Mouse (Mus musculus): ENCODE measurements around the gene Prkcz.
A peak's percentile ranks its signal among the peaks of the same experiment; 100 is the strongest.

The Prkcz gene

GRCm38 (mm10) chr4:155245770-155246492, 115.2 kb downstream of the Prkcz start:
- no peak for DNase-seq (ENCODE audit: low spot score)

- DNase-seq (ENCODE audit: low spot score), result no peak
Measured at GRCm38 (mm10) chr4:155243233-155243632, 117.9 kb downstream of the Prkcz start.

GRCm38 (mm10) chr4:155242292-155242691, 118.9 kb downstream of the Prkcz start:
- DNase-seq (ENCODE audit: low spot score), result no peak

- no peak for DNase-seq (ENCODE audit: low spot score)
Measured at GRCm38 (mm10) chr4:155241789-155242188, 119.4 kb downstream of the Prkcz start.

GRCm38 (mm10) chr4:155239494-155239893, 121.7 kb downstream of the Prkcz start:
- no peak for DNase-seq (ENCODE audit: low spot score)

GRCm38 (mm10) chr4:155238276-155238675, 122.9 kb downstream of the Prkcz start:
- no peak for DNase-seq (ENCODE audit: low spot score)

DNA sequence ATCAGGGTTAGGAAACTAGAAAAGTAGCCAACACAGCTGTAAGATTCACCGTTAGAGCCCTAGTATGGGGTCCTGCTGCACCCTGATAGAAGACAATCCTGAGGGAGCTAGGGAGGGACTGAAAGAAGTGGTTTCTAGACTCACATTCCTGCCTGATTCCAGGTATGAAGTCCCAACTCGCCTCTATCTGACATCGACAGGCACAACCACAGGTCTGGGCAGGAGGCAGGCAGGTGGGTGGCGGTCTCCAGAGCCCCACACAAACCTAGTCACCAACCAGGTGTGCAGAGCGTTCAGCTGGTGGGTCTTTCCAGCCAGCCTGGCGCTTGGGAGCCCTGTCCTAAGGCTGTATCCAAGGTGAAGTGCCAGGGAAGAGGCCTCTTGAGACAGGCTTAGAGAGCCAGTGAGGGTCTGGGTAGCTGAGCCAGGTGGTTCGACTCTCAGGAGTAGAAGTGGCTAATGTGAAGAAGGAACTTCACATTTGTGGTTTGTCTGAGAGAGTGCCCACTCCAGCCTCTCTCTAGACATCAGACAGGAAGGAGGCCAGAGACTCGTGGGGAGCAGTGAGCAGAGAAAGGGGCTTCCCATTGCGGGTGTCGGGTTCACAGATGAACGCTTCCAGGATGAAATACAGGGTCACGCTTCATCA, 124.3 kb downstream of the Prkcz start:
- no peak for DNase-seq (ENCODE audit: low spot score)

DNA sequence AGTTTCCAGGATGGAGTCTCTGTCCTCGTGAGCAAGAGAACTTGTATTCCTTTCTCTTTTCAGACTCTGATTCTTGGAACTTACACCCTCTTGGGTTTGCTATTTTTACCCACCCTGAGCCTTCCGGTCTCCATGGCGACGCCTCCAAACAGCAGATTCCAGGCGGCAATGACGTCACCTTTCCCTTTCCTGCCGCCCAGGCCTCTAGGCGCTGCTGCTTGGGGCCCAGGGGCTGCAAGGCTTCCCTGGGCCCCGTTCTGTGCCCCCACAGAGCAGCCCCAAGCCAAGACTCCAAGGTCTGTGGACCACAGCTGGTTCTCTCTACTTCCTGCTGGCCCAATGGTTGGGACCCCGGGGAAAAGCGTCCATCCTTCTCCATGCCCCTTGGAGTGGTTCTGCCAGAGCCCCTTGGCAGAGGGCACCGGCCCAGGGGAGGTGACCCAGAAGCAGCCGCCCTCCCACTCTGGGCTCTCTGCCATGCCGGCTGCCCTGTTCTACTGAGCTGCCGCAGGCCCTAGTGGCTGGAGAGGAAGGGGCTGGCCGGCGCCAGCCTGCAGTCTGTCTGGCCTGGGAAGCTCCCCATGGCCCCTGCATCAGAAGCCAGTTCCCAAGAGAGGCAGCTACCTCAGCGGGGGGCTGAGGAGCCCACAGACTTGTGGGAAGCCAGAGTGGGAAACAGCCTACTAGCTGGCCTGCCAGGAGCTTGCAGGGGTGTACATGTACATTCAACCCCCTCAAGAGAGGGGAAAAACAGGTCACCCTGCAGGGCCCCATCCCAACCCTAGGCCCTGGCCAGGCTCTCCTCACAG, 125.6 kb downstream of the Prkcz start:
- peak; percentile 68 for DNase-seq (ENCODE audit: low spot score)

DNA sequence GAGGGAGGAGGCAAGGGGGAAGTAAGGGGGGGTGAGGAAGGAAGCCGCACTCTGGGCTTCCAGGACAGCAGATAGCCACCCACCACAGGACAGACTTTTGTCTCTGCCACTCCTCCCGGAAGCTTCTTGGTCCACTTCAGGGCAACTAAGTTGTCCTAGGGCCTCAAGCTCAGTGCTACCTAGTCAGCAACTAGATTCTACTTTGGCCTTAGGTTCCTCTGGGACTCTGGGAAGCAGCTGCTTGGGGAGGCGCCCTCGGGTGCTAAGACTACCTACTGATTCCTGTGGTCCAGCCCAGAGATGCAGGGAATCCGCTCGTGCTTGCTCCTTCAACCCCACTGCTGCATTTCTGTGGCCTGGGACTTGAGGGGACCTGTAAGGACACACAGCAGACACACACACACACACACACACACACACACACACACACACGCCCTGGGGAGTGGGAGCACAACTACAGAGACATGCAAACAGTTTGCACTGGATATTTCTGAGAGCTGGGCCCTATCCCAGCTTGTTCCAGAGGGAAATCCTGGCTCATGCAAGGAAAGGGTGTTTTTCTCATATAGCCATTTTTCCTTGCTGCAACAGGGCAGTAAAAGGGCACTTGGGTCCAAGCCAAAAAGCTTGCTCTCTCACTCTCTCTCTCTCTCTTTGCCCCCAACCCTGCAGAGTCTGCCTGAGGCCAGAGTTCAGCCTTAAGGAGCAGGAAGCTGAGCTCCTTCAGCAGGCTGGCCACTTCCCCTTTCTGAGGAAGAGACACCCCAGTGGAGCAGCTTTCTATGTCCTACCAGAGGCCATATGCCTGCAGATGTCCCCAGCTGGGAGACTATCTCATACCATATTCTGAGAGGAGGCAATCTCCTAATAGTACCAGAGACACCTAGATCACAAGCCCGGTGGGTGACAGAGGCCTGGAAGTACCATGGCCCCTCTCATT, 126.5 kb downstream of the Prkcz start:
- no peak for DNase-seq (ENCODE audit: low spot score)

- peak; percentile 70 for DNase-seq (ENCODE audit: low spot score)
Measured at GRCm38 (mm10) chr4:155233878-155234277, 127.3 kb downstream of the Prkcz start.

GRCm38 (mm10) chr4:155228461-155228860, 132.7 kb downstream of the Prkcz start:
- no peak for DNase-seq (ENCODE audit: low spot score)

DNA sequence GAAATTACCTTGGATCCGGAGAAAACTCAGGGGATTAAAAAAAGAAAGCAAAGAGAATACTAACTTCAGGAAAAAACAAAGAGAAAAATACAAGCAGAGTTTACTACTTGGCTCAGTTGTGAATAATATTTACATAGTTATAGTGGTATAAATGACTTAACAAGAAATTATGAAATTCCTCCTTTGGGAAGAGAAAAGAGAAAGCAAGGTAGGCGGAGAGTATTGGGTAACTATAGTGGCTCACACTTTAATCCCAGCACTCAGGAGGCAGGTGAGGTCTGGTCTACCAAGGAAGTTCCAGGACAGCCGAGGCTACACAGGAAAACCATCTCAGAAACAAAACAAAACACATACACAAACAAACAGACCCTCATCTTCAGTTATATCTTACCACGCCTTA, 133.2 kb downstream of the Prkcz start:
- DNase-seq (ENCODE audit: low spot score), result no peak

DNA sequence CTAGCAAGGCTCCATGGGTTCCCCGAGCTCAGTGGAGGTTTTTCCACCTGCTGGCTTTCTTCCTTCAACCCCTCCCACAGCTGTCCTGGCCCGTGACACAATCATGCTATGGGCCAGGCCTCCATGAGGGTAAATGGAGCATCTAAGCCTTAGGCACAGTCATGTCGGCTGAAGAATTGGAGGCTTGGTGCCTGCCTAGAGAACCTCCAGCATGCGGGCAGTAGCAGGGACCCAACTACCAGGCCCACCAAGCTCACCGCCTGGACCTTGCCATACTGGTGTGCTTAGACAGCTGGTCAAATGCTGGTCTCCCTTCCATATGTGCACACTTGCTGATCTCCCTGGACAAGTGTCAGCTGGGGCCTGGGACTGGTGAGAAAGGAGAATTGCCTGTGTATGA, 135.2 kb downstream of the Prkcz start:
- DNase-seq (ENCODE audit: low spot score), result no peak

GRCm38 (mm10) chr4:155223594-155224528, 137.3 kb downstream of the Prkcz start:
- DNase-seq (ENCODE audit: low spot score), result no peak

GRCm38 (mm10) chr4:155222841-155223593, 138.1 kb downstream of the Prkcz start:
- peak; percentile 100 for DNase-seq (ENCODE audit: low spot score)

DNA sequence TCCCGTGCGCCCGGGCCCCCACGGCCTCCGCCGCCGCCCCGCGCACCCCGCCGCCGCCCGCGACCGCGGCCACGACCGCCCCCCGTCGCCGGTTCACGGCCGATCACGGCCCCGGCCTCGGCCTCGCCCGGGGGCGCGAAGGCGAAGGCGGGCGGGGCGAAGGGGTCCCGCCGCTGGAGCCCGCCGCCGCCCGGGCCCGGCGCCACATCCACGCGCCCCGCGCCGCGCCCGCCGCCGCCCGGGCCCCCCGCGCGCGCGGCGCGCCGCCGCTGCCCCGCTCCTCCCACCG, 138.7 kb downstream of the Prkcz start, which contains the start of gene Ski:
Gene Ski (minus strand): TSS at position 41 of the 289 bp plus-strand sequence.
- no peak for DNase-seq (ENCODE audit: low spot score)

DNA sequence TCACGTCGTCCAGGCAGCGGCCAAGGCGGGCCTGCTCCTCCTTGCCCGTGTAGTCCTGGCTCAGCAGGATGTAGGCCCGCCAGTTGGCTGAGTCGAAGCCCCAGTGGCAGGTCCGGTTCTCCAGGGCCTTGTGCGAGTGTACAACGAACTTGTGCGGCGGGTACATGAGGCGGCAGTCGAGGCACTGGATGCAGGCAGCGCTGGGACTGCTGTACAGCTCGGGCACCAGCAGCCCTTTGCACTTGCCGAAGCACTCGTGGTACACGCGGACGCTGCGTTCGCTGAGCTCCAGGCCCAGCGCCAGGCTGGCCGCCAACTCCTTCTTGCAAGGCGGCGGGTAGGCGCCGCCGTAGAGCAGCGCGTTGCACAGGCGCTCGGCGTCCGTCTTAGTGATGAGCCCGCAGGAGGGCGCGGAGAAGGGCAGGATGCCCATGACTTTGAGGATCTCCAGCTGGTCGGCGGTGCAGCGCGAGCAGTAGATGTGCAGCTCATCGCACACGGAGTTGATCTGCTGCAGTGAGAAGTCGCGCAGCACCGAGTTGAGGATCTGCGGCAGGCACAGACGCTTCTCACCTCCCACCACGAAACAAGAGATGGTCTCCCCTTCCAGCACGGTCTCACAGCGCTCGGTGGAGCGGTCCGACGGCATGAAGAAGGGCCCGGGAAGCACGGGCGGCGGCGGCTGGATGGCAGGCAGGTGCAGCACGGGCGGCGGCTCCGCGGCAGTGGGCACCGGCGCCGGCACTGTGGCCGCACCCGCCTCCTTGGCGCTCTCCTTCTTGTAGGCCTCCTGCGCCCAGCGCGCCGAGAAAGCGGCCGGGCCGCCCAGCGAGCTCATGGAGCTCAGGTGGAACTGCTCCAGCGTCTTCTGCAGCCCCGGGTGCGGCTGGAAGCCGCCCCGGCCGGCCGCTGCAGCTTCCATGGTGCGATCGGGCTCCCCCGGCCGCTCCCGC, 139.3 kb downstream of the Prkcz start:
- no peak for DNase-seq (ENCODE audit: low spot score)

GRCm38 (mm10) chr4:155221106-155221505, 140.1 kb downstream of the Prkcz start:
- no peak for DNase-seq (ENCODE audit: low spot score)

All from urinary bladder, postnatal 25 days (tissue).